Mouse (Mus musculus) embryonic fibroblast, embryonic 13.5 days (primary cell): ENCODE measurements around the gene Zmym5.
"Not testable (repeated sequence)": the region's sequence is repeated elsewhere in the genome, so short reads cannot be mapped to it uniquely, and the experiment has no call there.

Experiments
- CTCF ChIP-seq: IDR thresholded peaks from 2 replicates; pipeline ENCODE4 v1.5.1; 2011; ENCODE audit warnings: mild to moderate bottlenecking, control low read depth, low read length, moderate library complexity, borderline replicate concordance; ENCODE audit not compliant: insufficient read depth
- POLR2A ChIP-seq: IDR thresholded peaks from 2 replicates; pipeline ENCODE4 v1.6.1; 2011; ENCODE audit warnings: low read depth, mild to moderate bottlenecking, control low read depth, low read length, moderate library complexity

DNA sequence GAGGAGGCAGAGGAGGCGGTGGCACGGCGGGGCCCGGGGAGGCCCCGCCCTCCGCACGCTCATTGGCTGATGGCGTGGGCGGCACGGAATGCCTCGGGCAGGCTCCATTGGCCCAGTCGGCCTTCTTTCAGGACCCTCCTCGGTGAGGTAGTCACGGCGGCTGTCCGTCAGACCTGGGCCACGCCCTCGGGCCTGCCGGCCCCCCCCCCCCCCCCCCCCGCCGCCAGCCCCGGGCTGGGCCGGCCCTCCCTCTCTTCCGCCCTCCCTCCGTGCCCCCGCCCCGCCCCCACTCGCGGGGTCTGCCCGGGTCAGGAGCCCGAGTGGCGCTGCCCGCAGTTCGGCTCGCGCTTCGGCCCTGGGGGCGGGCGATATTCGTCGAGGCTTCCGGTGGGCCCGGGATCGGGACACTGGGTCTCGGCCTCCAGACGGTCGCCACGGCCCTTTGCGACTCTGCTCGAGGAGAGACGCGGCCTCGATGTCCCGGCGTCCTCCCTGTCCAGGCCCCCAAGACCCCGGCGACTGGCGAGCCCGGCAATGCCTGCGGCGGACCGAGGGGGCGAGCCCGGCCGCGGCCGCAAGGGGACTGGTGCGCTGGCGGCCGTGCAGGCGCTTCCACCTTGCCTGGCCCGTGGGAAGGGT is at the start of gene Zmym5:
- TF ChIP-seq CTCF = not testable (repeated sequence)
- TF ChIP-seq POLR2A = peak; percentile 72
